Mouse (Mus musculus) forebrain, embryonic 16.5 days (tissue): ENCODE measurements around the gene Sh3pxd2a. TPM values are rescaled to one million over a fixed set of nuclear protein-coding genes. Genes with fewer than 3 reads are reported as not detected.

Experiments used
- ATAC-seq: fragments of 200-750 bp; cut with Nextera tagmentation; 2 replicates; pipeline ENCODE4 v1.8.0; 2017; ENCODE audit warnings: mild to moderate bottlenecking, moderate library complexity
- H3K27ac ChIP-seq: fragments of 300-500 bp; sonication (generic); 2 replicates; pipeline ENCODE4 v1.5.1; 2014; ENCODE audit warnings: low read length, control low read depth
- H3K27me3 ChIP-seq: fragments of 300-500 bp; sonication (generic); replicated peaks from 2 replicates; pipeline ENCODE4 v1.6.1; 2014; ENCODE audit warnings: low read length; ENCODE audit not compliant: control insufficient read depth, insufficient read depth
- H3K36me3 ChIP-seq: fragments of 300-500 bp; sonication (generic); 2 replicates; pipeline ENCODE4 v1.6.1; 2014; ENCODE audit not compliant: control insufficient read depth, insufficient read depth
- H3K4me1 ChIP-seq: fragments of 300-500 bp; sonication (generic); replicated peaks from 2 replicates; pipeline ENCODE4 v1.6.1; 2014; ENCODE audit warnings: low read length; ENCODE audit not compliant: control insufficient read depth, insufficient read depth
- H3K4me2 ChIP-seq: fragments of 300-500 bp; sonication (generic); 2 replicates; pipeline ENCODE4 v1.6.1; 2014; ENCODE audit warnings: mild to moderate bottlenecking, low read length, control low read depth
- H3K4me3 ChIP-seq: fragments of 300-500 bp; sonication (generic); replicated peaks from 2 replicates; pipeline ENCODE4 v1.5.1; 2014; ENCODE audit warnings: mild to moderate bottlenecking, low read length, control low read depth
- H3K9ac ChIP-seq: fragments of 300-500 bp; sonication (generic); replicated peaks from 2 replicates; pipeline ENCODE4 v1.6.1; 2014; ENCODE audit warnings: low read depth, low read length, control low read depth
- H3K9me3 ChIP-seq: fragments of 300-500 bp; sonication (generic); 2 replicates; pipeline ENCODE4 v1.6.1; 2016; ENCODE audit warnings: low read length; ENCODE audit not compliant: control insufficient read depth
- WGBS: fragments of 180-500 bp; shearing (Covaris S2); extraction: QIAGEN DNeasy Blood & Tissue Kit; methylation state at CpG from one replicate; pipeline ENCODE4 v1.1.7; 2014; 5-methylcytosine and 5-hydroxymethylcytosine counted together
- polyA plus RNA-seq: library from polyadenylated mRNA; unstranded; fragments of >200 nt; fragmentation: Nextera tagmentation; extraction: Ambion mirVana; gene quantifications from 2 replicates; pipeline ENCODE4 v1.2.1, GENCODE M21; 2015

The Sh3pxd2a gene
- polyA plus RNA-seq, 1 experiment from 2014 or later = 2.1 TPM

DNA sequence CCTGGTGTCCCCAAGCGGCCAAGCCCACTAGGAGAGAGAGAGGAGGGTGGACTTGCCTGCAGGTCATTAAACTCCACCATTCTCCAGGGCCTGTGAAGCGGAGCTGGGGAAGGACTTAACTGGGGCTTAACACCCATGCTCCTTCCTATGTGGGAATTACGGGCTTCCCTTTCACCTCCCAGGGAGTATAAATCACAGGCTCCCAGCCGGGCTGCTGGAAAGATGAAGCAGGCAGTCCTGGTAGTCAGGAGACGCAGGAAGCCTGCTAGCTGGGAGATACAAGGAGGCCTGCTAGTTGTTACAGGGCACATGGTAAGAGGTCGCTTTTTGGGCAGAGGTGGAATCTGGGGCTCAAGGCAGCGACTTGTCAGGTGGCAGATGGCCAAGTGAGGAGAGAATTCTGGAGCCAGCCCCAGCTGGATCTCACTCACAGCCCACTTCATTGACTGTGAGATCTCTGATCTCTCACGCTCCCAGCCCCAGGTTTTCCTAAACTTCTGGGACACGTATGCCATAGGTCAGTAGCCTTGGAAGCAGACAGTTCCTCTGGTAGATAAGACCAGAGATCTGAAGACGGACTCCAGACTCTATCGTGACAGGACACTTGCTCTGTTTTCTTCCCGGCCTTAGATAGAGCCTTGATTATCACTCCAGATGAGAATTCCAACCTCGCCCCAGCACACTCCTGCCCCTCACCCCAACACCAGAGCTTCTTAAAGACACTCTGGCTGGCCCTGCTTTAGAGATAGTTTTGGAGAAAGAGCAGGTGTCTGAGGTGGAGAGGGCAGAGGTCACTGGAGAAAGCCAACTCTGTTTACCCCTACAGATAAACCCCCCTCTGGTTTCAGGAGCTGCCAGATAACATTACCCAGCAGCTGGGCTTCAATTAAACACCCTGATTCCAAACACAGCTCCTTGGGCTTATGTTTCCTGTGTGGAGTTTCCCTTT is 36.1 kb downstream of the Sh3pxd2a start:
- 54% methylated on average over 13 of the region's 13 CpGs for WGBS
- Histone ChIP-seq H3K9ac (no peak overlapping the region), H3K4me1 (peaks cover 9% of the 10 kb centered on the region; the same call in 1 of the 2 replicates), H3K9me3 (no peaks in the 10 kb centered on the region), H3K27me3 (no peaks in the 10 kb centered on the region), H3K36me3 (no peaks in the 10 kb centered on the region), H3K27ac (no peak overlapping the region), H3K4me3 (no peak overlapping the region), H3K4me2 (no peak overlapping the region)
- ATAC-seq = no peak

DNA sequence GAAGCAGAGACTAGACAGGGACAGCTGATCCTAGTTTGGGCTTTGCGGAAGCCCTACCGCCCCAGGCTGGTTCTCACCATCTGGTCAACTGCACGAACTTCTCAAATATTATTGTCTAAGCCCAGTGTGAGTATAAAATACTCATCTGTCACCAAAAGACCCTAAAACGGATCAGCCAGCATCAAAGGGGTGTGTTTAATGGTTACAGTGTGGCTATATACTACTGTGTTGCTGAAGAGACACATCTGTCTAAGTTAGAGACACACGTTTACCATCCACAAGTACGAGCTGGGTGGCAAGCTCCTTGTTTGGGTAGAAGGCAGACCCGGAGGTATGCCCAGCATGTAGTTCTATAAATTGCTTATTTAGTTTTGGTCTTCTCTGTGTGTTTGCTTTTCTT is 40.6 kb downstream of the Sh3pxd2a start:
- H3K27me3 ChIP-seq = no peaks in the 10 kb centered on the region
- H3K4me1 ChIP-seq = peaks cover 17% of the 10 kb centered on the region
- 89% methylated on average over 7 of the region's 7 CpGs for WGBS
- H3K9me3 ChIP-seq = no peaks in the 10 kb centered on the region
- H3K36me3 ChIP-seq = no peaks in the 10 kb centered on the region
- no peak overlapping the region for H3K4me3 ChIP-seq
- no peak overlapping the region for H3K27ac ChIP-seq
- no peak for ATAC-seq
- no peak overlapping the region for H3K9ac ChIP-seq
- no peak overlapping the region for H3K4me2 ChIP-seq

DNA sequence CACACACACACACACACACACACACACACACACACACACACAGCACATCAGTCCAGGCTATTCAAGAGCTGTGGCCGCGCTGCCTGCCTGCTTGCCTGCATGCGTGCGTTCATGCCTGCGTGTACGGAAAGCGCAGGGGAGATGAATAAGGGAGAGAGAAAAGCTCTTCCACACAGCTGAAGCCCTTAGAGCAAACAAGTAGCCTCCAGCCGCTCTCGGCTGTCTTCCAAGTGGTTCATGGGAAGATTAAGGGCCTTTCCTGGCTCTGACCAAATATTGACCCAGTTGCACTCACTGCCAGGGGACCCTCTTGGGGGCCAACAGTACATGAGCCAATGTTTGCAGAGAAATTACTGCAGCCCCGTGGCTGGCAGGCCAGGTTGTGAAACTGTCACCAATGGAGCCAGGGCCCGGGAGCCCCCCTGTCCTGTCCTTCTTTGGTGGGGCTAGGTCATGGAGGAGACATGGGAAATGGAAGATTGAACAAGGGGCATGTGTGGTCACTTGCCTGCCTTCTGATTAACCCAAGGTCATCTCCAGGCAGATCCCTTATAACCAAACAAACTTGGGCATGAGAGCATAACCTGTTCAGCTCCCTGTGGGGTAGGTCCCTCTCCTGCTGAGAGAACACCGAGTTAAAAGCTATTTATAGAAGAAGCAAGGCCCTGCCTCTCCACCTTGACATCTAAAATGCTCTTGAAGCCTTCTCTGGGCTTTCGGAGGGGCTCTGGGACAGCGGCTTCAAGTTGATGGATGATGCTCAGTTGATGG is 42.9 kb downstream of the Sh3pxd2a start:
- no peak overlapping the region for H3K9ac ChIP-seq
- WGBS = 55% methylated on average over 14 of the region's 14 CpGs
- ATAC-seq = peak; percentile 58

DNA sequence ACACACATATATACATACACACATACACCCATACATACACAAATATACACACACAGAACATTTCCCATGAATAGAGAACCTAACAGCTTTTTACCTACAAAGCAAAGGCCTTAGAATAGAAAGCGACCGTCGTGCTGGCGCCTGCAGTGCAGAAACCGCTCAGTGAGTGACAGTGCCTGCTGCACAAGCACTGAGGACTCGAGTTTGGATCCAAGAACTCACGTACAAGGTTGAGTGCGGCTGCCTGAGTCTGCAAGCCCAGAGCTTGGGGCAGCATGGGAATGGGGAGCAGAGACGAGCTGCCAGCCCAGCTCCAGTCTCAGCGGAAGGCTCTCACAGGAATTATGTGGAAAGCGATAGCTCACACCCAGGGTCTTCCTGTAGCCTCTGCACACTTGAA is 43.7 kb downstream of the Sh3pxd2a start:
- H3K27me3 ChIP-seq = no peaks in the 10 kb centered on the region
- peaks cover 14% of the 10 kb centered on the region for H3K4me1 ChIP-seq
- no peak overlapping the region for H3K27ac ChIP-seq
- no peak overlapping the region for H3K4me3 ChIP-seq
- ATAC-seq = peak; percentile 50
- no peaks in the 10 kb centered on the region for H3K9me3 ChIP-seq
- H3K36me3 ChIP-seq = no peaks in the 10 kb centered on the region
- no peak overlapping the region for H3K9ac ChIP-seq
- H3K4me2 ChIP-seq = no peak overlapping the region
- WGBS = 62% methylated on average over 11 of the region's 11 CpGs

More for the DNA sequence above, 42.9 kb downstream of the Sh3pxd2a start:
- H3K4me3 ChIP-seq = no peak overlapping the region
- H3K4me1 ChIP-seq = peaks cover 14% of the 10 kb centered on the region
- H3K27ac ChIP-seq = no peak overlapping the region
- H3K9me3 ChIP-seq = no peaks in the 10 kb centered on the region
- no peaks in the 10 kb centered on the region for H3K36me3 ChIP-seq
- no peaks in the 10 kb centered on the region for H3K27me3 ChIP-seq
- no peak overlapping the region for H3K4me2 ChIP-seq

- Histone ChIP-seq H3K9ac (no peak overlapping the region), H3K4me2 (no peak overlapping the region), H3K36me3 (no peaks in the 10 kb centered on the region), H3K9me3 (no peaks in the 10 kb centered on the region), H3K27ac (no peak overlapping the region), H3K4me3 (no peak overlapping the region), H3K27me3 (no peaks in the 10 kb centered on the region), H3K4me1 (peaks cover 15% of the 10 kb centered on the region)
- ATAC-seq = no peak
- WGBS = 55% methylated on average over 8 of the region's 8 CpGs
Observed at GRCm38 (mm10) chr19:47419208-47419607, 45.0 kb downstream of the Sh3pxd2a start.

DNA sequence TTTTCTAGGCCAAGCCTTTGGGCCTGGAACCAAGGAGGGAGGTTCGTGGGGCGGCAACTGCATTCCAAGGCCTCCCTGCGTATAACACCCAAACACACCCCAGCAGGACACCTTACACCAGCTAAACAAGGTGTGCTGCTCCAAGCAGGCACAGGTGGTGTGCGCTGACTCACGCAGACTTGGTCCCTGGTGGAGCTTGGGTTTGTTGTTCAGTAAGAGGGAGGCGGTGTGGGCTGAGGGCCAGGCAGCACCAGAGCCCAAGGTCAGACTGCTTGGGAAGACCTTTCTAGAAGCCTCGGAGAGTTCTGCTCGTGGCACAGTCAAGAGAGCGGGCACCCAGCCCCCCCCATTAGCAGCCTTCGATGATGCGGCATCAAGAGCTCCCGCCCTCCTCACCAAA is 48.0 kb downstream of the Sh3pxd2a start:
- Histone ChIP-seq H3K4me1 (peaks cover 15% of the 10 kb centered on the region), H3K36me3 (no peaks in the 10 kb centered on the region), H3K4me3 (no peak overlapping the region), H3K27me3 (no peaks in the 10 kb centered on the region), H3K9ac (no peak overlapping the region), H3K27ac (no peak overlapping the region), H3K4me2 (no peak overlapping the region), H3K9me3 (no peaks in the 10 kb centered on the region)
- ATAC-seq = no peak
- 93% methylated on average over 12 of the region's 12 CpGs for WGBS

- no peak overlapping the region for H3K27ac ChIP-seq
- no peak overlapping the region for H3K4me3 ChIP-seq
- no peak overlapping the region for H3K9ac ChIP-seq
- 0 out of 2 replicates have a peak, but pooled peaks have one; percentile 36 for ATAC-seq
- H3K4me2 ChIP-seq = no peak overlapping the region
- H3K9me3 ChIP-seq = no peaks in the 10 kb centered on the region
- H3K27me3 ChIP-seq = no peaks in the 10 kb centered on the region
- H3K4me1 ChIP-seq = peaks cover 8% of the 10 kb centered on the region; the same call in 1 of the 2 replicates
- H3K36me3 ChIP-seq = no peaks in the 10 kb centered on the region
- WGBS = 64% methylated on average over 13 of the region's 13 CpGs
Observed at GRCm38 (mm10) chr19:47414142-47414905, 49.9 kb downstream of the Sh3pxd2a start.

GRCm38 (mm10) chr19:47413458-47414005 is 50.7 kb downstream of the Sh3pxd2a start:
- no peaks in the 10 kb centered on the region for H3K36me3 ChIP-seq
- no peaks in the 10 kb centered on the region for H3K27me3 ChIP-seq
- no peak for ATAC-seq
- 0 out of 2 replicates have a peak, but pooled peaks cover 3% of the 10 kb centered on the region for H3K4me1 ChIP-seq
- no peak overlapping the region for H3K4me2 ChIP-seq
- whole genome bisulfite sequencing = 78% methylated on average over 6 of the region's 6 CpGs
- H3K9me3 ChIP-seq = no peaks in the 10 kb centered on the region
- H3K4me3 ChIP-seq = no peak overlapping the region
- H3K27ac ChIP-seq = no peak overlapping the region
- no peak overlapping the region for H3K9ac ChIP-seq
